Mouse (Mus musculus) stomach, postnatal 0 days (tissue): ENCODE measurements around the gene Adprhl1.

Source experiments
- CTCF ChIP-seq: IDR thresholded peaks from 2 replicates; pipeline ENCODE4 v1.5.1; 2016; ENCODE audit warnings: antibody characterized with exemption, low read depth, mild to moderate bottlenecking, moderate library complexity
- EP300 ChIP-seq: optimal IDR thresholded peaks from 2 replicates; pipeline ENCODE3; 2016; ENCODE audit warnings: antibody characterized with exemption

GRCm38 (mm10) chr8:13283200-13283599, 29.2 kb upstream of the Adprhl1 start:
- peak; percentile 43 for TF ChIP-seq CTCF
- TF ChIP-seq EP300, result no peak
